Mouse (Mus musculus): ENCODE measurements around the gene Zbed4. TPM values are rescaled to one million over a fixed set of nuclear protein-coding genes. Genes with fewer than 3 reads are reported as not detected.
A peak's percentile ranks its signal among the peaks of the same experiment; 100 is the strongest.

Gene Zbed4
- polyA plus RNA-seq, 1 experiment from 2014 or later: 42.5 TPM

DNA sequence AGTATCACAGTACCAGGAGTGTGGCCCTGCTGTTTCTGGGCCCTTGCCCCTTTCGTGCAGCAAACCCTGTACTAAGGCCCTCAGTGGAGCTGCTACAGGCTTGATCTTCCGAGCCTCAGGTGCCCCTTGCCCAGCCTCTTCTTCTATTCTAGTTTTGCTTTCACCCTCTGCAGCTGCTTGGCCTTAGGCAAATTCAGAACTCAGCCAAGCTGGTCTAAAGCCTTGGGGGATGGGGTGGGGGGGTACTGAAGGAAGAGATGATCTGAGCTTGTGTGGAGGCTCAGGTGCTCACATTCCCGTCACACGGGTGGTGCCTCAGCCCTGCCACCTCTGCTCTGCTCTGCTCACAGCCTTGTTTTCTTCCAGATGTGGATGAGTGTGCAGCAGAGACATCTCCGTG lies 71.9 kb downstream of the Zbed4 start:
- Histone ChIP-seq H3K4me1 (ENCODE audit: control insufficient read depth, insufficient read depth, low read length) (peaks cover 10% of the 10 kb centered on the region; the same call in 1 of the 2 replicates), H3K27ac (ENCODE audit: low read depth, low read length) (no peak overlapping the region), H3K4me3 (ENCODE audit: low read depth, low read length) (no peak overlapping the region), H3K36me3 (ENCODE audit: control insufficient read depth, insufficient read depth, low read length) (peaks cover 24% of the 10 kb centered on the region), H3K27me3 (ENCODE audit: control insufficient read depth, insufficient read depth, low read length) (no peaks in the 10 kb centered on the region), H3K9ac (ENCODE audit: low read length) (no peak overlapping the region), H3K4me2 (no peak overlapping the region), H3K9me3 (ENCODE audit: control insufficient read depth, low read length) (no peaks in the 10 kb centered on the region)
- no peak for DNase-seq (ENCODE audit: low spot score, missing footprints)
- no peak for ATAC-seq (ENCODE audit: low FRiP score)
- 91% methylated on average over 5 of the region's 5 CpGs for WGBS

DNA sequence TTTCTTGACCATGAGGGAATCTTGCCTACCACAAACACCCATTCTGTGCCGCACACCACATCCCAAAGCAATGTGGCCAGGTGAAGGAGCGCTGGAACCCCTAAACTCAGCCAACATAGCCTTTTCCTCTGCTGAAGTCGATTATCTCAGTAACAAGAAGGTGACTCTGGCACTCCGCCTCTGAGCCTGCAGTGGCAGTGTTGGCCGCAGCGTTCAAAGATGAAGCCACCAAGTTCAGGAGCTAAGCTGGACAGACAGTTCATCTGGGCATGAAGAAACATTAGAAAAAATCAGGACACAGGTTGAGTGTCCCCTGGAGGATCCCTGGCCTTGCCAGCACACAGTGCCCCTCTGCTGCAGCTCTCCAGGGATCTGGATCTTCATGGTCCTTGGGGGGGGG lies 76.0 kb downstream of the Zbed4 start:
- ATAC-seq (ENCODE audit: low FRiP score): no peak
- H3K36me3 ChIP-seq (ENCODE audit: control insufficient read depth, insufficient read depth, low read length): peaks cover 24% of the 10 kb centered on the region

DNA sequence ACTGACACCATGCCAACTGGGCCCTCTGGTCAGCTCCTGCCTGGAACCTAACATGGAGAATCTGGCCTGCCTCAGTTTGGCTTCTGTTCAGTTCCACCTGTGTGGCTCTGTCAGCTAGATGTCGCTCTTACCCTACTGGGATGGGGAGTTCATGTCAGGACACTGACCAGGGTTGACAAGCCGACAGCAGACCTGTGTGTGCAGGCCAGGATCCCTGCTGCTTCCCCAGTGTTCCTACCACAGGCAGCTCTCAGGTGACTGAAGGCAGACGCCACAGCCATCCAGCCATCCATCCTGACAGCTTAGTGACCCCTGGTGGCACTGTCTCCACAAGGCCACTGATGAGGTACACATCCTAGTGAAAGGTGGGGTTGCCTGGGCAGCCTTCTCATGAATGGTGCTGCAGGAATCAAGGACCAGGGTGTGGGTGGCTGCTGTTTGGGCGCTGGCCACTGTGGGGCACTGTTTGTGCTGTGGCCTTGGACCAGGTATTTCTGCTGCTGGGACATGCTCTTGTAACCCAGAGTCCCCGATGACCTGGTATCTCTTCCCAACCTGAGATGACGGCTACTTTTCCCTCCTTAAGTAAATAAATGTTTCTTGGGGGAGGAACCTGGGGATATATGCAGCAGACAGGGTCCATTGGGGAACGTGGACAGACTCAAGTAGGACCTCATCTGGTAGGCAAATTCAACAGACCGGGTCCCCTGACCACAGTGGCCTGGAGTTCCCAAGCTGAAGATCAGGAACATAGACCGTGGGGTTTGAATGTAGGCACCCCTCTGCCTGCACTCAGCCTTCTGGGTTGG lies 76.7 kb downstream of the Zbed4 start:
- no peak overlapping the region for H3K4me2 ChIP-seq
- H3K27me3 ChIP-seq (ENCODE audit: control insufficient read depth, insufficient read depth, low read length): no peaks in the 10 kb centered on the region
- no peak overlapping the region; the same call in 1 of the 2 replicates for H3K9ac ChIP-seq (ENCODE audit: low read length)
- WGBS: 18% methylated on average over 9 of the region's 9 CpGs
- H3K4me1 ChIP-seq (ENCODE audit: control insufficient read depth, insufficient read depth, low read length): no peaks in the 10 kb centered on the region
- ATAC-seq (ENCODE audit: low FRiP score) (peak; percentile 49; the same call in 1 of the 2 replicates), DNase-seq (ENCODE audit: low spot score, missing footprints) (peak; percentile 96)
- peaks cover 17% of the 10 kb centered on the region for H3K36me3 ChIP-seq (ENCODE audit: control insufficient read depth, insufficient read depth, low read length)
- no peaks in the 10 kb centered on the region for H3K9me3 ChIP-seq (ENCODE audit: control insufficient read depth, low read length)
- H3K4me3 ChIP-seq (ENCODE audit: low read depth, low read length): no peak overlapping the region
- H3K27ac ChIP-seq (ENCODE audit: low read depth, low read length): no peak overlapping the region

More for the DNA sequence above, 76.0 kb downstream of the Zbed4 start:
- WGBS: 88% methylated on average over 6 of the region's 6 CpGs
- Histone ChIP-seq H3K27me3 (ENCODE audit: control insufficient read depth, insufficient read depth, low read length) (no peaks in the 10 kb centered on the region), H3K27ac (ENCODE audit: low read depth, low read length) (no peak overlapping the region), H3K9me3 (ENCODE audit: control insufficient read depth, low read length) (no peaks in the 10 kb centered on the region), H3K4me3 (ENCODE audit: low read depth, low read length) (no peak overlapping the region), H3K4me1 (ENCODE audit: control insufficient read depth, insufficient read depth, low read length) (no peaks in the 10 kb centered on the region), H3K9ac (ENCODE audit: low read length) (no peak overlapping the region), H3K4me2 (no peak overlapping the region)
- DNase-seq (ENCODE audit: low spot score, missing footprints): peak; percentile 49

DNA sequence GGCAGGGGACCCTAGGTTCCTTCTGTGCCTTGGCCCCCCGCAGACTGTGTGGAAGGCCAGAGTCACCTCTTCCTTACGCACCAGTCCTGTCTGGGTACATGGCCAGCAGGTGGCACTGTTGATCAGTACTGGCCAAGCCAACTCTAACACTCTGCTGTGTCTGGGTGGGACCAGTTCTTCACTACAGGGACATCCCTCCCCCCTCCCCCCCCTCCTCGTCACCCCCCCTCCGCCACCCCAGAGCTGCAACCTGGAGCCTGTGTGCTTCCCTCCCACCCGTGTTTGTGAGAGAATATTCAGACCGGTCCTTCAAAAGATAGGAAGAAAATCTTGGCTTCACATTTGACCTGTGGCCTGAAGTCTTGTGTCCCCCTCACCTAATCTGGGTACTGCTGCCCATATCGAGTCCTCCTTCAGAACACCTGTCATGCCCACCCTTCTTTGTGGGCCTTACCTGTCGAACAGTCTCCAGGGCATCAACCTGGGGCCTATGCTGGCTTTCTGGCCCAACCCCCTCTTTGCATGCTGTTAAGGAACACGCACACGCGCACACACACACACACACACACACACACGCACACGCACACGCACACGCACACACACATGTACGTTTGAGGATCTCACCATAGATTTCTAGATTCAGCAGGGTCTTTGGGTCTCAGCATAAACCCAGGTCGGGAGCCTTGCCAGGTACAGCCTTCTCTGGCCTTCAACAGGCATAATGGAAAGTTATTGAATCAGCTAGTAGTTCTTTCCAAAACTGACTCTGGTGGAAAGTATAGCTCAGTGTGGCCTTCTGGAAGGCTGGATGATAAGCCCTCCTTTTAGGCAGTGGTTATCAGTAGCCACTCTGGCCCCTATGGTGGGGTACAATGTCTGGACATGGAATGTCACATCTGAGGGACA lies 77.6 kb downstream of the Zbed4 start:
- peaks cover 12% of the 10 kb centered on the region for H3K36me3 ChIP-seq (ENCODE audit: control insufficient read depth, insufficient read depth, low read length)
- WGBS: 53% methylated on average over 17 of the region's 17 CpGs
- H3K4me3 ChIP-seq (ENCODE audit: low read depth, low read length): no peak overlapping the region
- ATAC-seq (ENCODE audit: low FRiP score) (peak; percentile 92), DNase-seq (ENCODE audit: low spot score, missing footprints) (peak; percentile 98)
- H3K27ac ChIP-seq (ENCODE audit: low read depth, low read length): no peak overlapping the region
- no peaks in the 10 kb centered on the region for H3K9me3 ChIP-seq (ENCODE audit: control insufficient read depth, low read length)
- no peak overlapping the region for H3K4me2 ChIP-seq
- no peaks in the 10 kb centered on the region for H3K4me1 ChIP-seq (ENCODE audit: control insufficient read depth, insufficient read depth, low read length)
- H3K27me3 ChIP-seq (ENCODE audit: control insufficient read depth, insufficient read depth, low read length): no peaks in the 10 kb centered on the region
- no peak overlapping the region for H3K9ac ChIP-seq (ENCODE audit: low read length)

DNA sequence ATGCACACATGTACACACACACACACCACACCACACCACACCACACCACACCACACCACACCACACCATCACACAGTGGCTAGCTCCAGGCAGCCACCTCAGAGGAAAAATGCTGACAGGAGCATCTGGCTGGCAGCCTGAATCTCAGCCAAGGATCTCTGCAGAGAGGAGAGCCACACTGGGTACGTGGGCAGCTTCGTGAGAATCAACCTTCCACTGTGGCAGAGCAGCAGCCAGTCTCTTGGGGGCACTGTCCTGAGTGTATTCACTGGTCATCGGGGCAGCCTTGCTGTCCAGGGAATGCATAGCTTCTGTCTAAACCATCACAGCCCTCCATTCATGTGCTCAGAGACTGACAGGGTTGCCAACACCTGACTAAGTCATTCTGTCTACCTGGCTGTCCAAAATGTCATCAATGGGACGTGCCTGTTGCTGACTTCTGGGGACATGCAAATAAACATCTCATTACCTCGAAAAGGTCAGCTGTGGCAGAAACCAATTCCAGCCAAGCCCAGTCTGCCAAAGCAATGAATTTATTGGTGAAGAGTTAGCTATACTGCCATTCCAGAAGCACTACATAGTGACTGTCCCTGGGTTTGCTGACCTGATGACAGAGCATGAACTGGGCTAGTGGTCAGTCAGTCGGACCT lies 78.5 kb downstream of the Zbed4 start:
- H3K9ac ChIP-seq (ENCODE audit: low read length): no peak overlapping the region
- H3K27me3 ChIP-seq (ENCODE audit: control insufficient read depth, insufficient read depth, low read length): no peaks in the 10 kb centered on the region
- peaks cover 5% of the 10 kb centered on the region; the same call in 1 of the 2 replicates for H3K36me3 ChIP-seq (ENCODE audit: control insufficient read depth, insufficient read depth, low read length)
- ATAC-seq (ENCODE audit: low FRiP score): no peak
- no peak overlapping the region for H3K27ac ChIP-seq (ENCODE audit: low read depth, low read length)
- no peaks in the 10 kb centered on the region for H3K4me1 ChIP-seq (ENCODE audit: control insufficient read depth, insufficient read depth, low read length)
- no peaks in the 10 kb centered on the region for H3K9me3 ChIP-seq (ENCODE audit: control insufficient read depth, low read length)
- no peak overlapping the region for H3K4me2 ChIP-seq
- no peak overlapping the region for H3K4me3 ChIP-seq (ENCODE audit: low read depth, low read length)
- 75% methylated on average over 6 of the region's 6 CpGs for WGBS
- peak; percentile 31 for DNase-seq (ENCODE audit: low spot score, missing footprints)

DNA sequence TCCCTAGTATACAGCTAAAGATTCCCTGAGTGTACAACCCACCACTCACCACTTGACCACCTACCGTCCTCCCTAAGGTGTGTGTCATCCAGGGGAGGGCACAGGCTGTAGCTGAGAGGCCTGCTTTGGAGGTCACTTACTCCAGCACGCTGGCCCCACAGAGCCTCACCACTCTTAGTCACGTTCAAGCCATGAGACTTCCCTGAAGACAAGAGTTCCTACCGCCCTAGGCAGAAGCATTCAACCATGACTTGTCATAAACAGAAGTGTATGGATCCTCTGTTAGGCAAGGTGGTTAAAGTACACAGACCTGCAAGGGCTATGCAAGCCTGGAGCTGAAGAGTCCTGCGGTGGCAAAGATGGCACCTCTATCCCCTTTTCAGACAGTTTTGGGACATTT lies 79.2 kb downstream of the Zbed4 start:
- 82% methylated on average over 5 of the region's 5 CpGs for WGBS
- no peak for DNase-seq (ENCODE audit: low spot score, missing footprints)
- no peak overlapping the region for H3K4me2 ChIP-seq
- ATAC-seq (ENCODE audit: low FRiP score): no peak
- peaks cover 4% of the 10 kb centered on the region; the same call in 1 of the 2 replicates for H3K36me3 ChIP-seq (ENCODE audit: control insufficient read depth, insufficient read depth, low read length)
- no peaks in the 10 kb centered on the region for H3K9me3 ChIP-seq (ENCODE audit: control insufficient read depth, low read length)
- no peak overlapping the region for H3K27ac ChIP-seq (ENCODE audit: low read depth, low read length)
- no peak overlapping the region for H3K4me3 ChIP-seq (ENCODE audit: low read depth, low read length)
- H3K27me3 ChIP-seq (ENCODE audit: control insufficient read depth, insufficient read depth, low read length): no peaks in the 10 kb centered on the region
- no peaks in the 10 kb centered on the region for H3K4me1 ChIP-seq (ENCODE audit: control insufficient read depth, insufficient read depth, low read length)
- no peak overlapping the region for H3K9ac ChIP-seq (ENCODE audit: low read length)

DNA sequence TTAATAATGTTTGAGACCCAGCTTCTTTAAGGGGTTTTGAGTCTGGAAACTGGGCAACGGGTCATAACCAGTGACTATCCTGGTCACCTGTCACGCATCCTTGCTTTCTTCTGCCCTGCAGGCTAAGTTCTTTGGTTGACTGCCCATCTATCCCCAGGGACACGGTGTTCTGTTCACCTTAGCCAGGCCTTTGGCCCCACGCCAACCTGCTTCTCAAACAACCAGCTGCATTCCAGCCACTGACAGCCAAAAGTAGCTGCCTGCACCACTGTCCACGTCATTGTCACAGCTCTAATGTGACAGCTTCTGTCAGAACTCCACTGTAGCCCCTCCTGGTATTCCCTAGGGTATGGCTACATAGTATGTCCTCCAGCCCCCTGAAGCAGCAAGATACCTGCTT lies 80.0 kb downstream of the Zbed4 start:
- Histone ChIP-seq H3K4me3 (ENCODE audit: low read depth, low read length) (no peak overlapping the region), H3K9ac (ENCODE audit: low read length) (no peak overlapping the region), H3K27ac (ENCODE audit: low read depth, low read length) (no peak overlapping the region), H3K4me1 (ENCODE audit: control insufficient read depth, insufficient read depth, low read length) (no peaks in the 10 kb centered on the region), H3K4me2 (no peak overlapping the region), H3K9me3 (ENCODE audit: control insufficient read depth, low read length) (no peaks in the 10 kb centered on the region), H3K36me3 (ENCODE audit: control insufficient read depth, insufficient read depth, low read length) (peaks cover 2% of the 10 kb centered on the region; the same call in 1 of the 2 replicates), H3K27me3 (ENCODE audit: control insufficient read depth, insufficient read depth, low read length) (no peaks in the 10 kb centered on the region)
- DNase-seq (ENCODE audit: low spot score, missing footprints) (peak; percentile 39), ATAC-seq (ENCODE audit: low FRiP score) (no peak)
- WGBS: 72% methylated on average over 5 of the region's 5 CpGs

DNA sequence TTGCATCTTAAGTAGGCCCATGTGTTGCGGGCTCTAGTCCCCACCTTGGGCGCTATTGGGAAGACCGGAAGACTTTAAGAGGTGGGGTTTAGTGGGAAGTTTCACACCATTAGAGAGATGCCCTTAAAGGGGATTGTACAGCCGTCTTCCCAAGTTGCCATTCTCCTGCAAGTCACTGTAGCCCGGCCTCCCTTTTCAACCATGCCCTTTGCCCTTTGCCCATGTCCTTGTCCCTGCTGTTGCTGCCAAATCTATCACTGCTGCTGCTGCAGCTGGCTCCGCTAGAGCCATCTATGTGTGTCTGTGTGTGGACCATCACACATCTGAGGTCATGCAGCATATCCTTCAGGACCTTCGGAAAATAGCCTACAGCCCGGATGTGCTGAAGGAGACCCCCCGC lies 81.1 kb downstream of the Zbed4 start:
- DNase-seq (ENCODE audit: low spot score, missing footprints): peak; percentile 61
- H3K27me3 ChIP-seq (ENCODE audit: control insufficient read depth, insufficient read depth, low read length): no peaks in the 10 kb centered on the region
- no peak overlapping the region for H3K9ac ChIP-seq (ENCODE audit: low read length)
- no peak overlapping the region for H3K27ac ChIP-seq (ENCODE audit: low read depth, low read length)
- no peak for ATAC-seq (ENCODE audit: low FRiP score)
- no peaks in the 10 kb centered on the region for H3K9me3 ChIP-seq (ENCODE audit: control insufficient read depth, low read length)
- no peak overlapping the region for H3K4me3 ChIP-seq (ENCODE audit: low read depth, low read length)
- H3K4me2 ChIP-seq: no peak overlapping the region
- no peaks in the 10 kb centered on the region for H3K4me1 ChIP-seq (ENCODE audit: control insufficient read depth, insufficient read depth, low read length)
- 87% methylated on average over 9 of the region's 9 CpGs for WGBS
- no peaks in the 10 kb centered on the region for H3K36me3 ChIP-seq (ENCODE audit: control insufficient read depth, insufficient read depth, low read length)
